Mouse (Mus musculus) liver, embryonic 16.5 days (tissue): ENCODE results near the gene Sept14. TPM values are rescaled to one million over a fixed set of nuclear protein-coding genes. Genes with fewer than 3 reads are reported as not detected.

Source experiments
- ATAC-seq: fragments of 200-750 bp; cut with Nextera tagmentation; 2 replicates; pipeline ENCODE4 v1.8.0; 2017; ENCODE audit warnings: low read depth, mild to moderate bottlenecking, moderate number of reproducible peaks, moderate library complexity
- H3K27ac ChIP-seq: fragments of 300-500 bp; sonication (generic); 2 replicates; pipeline ENCODE4 v1.5.1; 2014; ENCODE audit warnings: mild to moderate bottlenecking, low read length
- H3K27me3 ChIP-seq: fragments of 300-500 bp; sonication (generic); 2 replicates; pipeline ENCODE4 v1.6.1; 2014; ENCODE audit warnings: low read depth, low read length, mixed read lengths; ENCODE audit not compliant: control insufficient read depth, insufficient read depth
- H3K36me3 ChIP-seq: fragments of 300-500 bp; sonication (generic); 2 replicates; pipeline ENCODE4 v1.6.1; 2014; ENCODE audit warnings: mild to moderate bottlenecking; ENCODE audit not compliant: control insufficient read depth, insufficient read depth
- H3K4me1 ChIP-seq: fragments of 300-500 bp; sonication (generic); 2 replicates; pipeline ENCODE4 v1.6.1; 2014; ENCODE audit warnings: low read depth, low read length, mixed read lengths; ENCODE audit not compliant: control insufficient read depth
- H3K4me2 ChIP-seq: fragments of 300-500 bp; sonication (generic); 2 replicates; pipeline ENCODE4 v1.6.1; 2014; ENCODE audit warnings: low read depth, low read length, mixed read lengths
- H3K4me3 ChIP-seq: fragments of 300-500 bp; sonication (generic); 2 replicates; pipeline ENCODE4 v1.5.1; 2014; ENCODE audit warnings: low read depth, mild to moderate bottlenecking, low read length
- H3K9ac ChIP-seq: fragments of 300-500 bp; sonication (generic); 2 replicates; pipeline ENCODE4 v1.6.1; 2014; ENCODE audit warnings: low read depth, low read length
- H3K9me3 ChIP-seq: fragments of 300-500 bp; sonication (generic); replicated peaks from 2 replicates; pipeline ENCODE4 v1.6.1; 2016; ENCODE audit warnings: low read length; ENCODE audit not compliant: control insufficient read depth
- WGBS: fragments of 180-500 bp; shearing (Covaris S2); extraction: QIAGEN DNeasy Blood & Tissue Kit; methylation state at CpG from one replicate; pipeline ENCODE4 v1.1.7; 2014; ENCODE audit not compliant: insufficient replicate concordance; 5-methylcytosine and 5-hydroxymethylcytosine counted together
- polyA plus RNA-seq: library from polyadenylated mRNA; unstranded; fragments of >200 nt; fragmentation: Nextera tagmentation; extraction: Ambion mirVana; gene quantifications from 2 replicates; pipeline ENCODE4 v1.2.1, GENCODE M21; 2015

The Sept14 gene
- polyA plus RNA-seq, 1 experiment from 2014 or later = not detected

DNA sequence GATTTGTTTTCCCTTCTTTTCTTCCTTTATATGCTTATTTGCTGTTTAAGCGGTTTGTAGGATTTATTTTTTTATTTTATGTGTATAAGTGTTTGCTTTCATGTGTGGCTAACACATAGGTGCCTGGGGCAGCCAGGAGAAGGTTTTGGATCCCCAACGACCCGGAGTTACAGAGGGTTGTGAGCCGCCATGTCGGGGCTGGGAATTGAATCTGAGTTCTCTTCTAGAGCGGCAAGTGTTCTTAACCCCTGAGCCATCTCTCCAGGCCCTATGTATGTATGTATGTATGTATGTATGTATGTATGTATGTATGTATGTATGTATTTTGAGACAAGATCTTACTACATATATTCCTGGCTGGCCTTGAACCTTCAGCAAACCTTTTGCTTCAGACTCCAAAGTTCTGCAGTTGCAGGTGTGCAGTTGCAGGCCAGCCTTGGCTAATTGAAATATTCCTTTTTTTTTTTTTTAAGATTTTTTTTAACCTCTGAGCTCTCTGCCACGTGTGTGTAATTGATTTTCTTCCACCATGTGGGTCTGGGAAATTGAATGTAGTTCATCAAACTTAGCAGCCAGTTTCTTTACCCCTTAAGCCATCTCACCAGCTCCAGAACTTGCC, 17.6 kb upstream of the Sept14 start:
- ATAC-seq = no peak

DNA sequence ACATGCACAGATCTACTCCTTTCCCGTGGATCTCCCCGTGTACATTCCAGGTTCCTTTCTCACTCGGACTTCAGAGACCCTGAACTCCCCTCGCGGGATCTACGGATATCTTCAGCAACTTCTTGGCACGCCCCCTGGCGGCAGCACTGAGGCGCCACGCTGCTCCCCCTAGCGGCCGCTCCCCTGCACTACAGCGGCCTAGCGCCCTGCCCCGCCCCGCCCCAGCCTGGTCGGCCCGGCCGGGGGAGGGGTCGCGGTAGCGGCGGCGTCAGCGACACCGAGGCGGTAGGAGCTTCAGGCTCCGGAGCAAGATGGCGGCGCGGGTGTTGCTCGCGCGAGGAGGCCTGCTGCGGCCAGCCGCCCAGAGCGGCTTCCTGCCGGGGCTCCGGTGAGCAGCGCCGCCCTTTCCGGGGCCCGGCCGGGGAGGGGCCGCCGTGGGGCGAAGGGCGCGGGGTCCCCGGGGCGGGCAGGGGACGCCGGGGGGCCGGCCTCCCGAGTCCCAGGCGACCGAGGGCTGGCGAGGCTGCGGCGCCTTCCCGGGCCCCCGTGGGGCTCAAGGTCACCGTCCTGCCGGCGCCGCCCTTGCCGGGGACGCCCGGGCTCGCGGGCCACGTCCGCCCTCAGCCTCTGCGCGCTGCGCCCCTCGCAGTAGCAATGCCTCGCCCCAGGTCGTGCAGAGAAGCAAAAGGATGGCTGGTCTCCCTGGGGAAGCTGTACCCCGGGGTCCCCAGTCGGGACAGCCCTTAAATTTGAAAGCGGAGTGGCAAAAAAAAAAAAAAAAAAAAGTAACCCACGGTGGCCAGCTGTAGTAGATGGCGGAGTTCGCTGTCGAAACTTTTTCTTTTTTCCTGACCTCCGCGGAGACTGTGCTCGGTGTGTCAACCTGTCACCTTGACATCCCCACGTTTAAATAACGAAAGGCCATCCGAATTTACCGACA, 16.8 kb upstream of the Sept14 start, which contains the start of gene Nipsnap2:
TSS of gene Nipsnap2 (plus strand) at position 230 of the 940 bp plus-strand sequence.
- Histone ChIP-seq H3K36me3 (peaks cover 1% of the 10 kb centered on the region; the same call in 1 of the 2 replicates), H3K4me1 (peaks cover 35% of the 10 kb centered on the region)

More for the DNA sequence above, 17.6 kb upstream of the Sept14 start:
- no peaks in the 10 kb centered on the region for H3K27me3 ChIP-seq
- H3K9ac ChIP-seq = peak overlapping the region; percentile 92
- no peaks in the 10 kb centered on the region for H3K36me3 ChIP-seq
- 19% methylated on average over 7 of the region's 7 CpGs for WGBS
- H3K4me3 ChIP-seq = peak overlapping the region; percentile 87
- peak overlapping the region; percentile 93 for H3K27ac ChIP-seq
- peak overlapping the region; percentile 77 for H3K4me2 ChIP-seq
- no peaks in the 10 kb centered on the region for H3K9me3 ChIP-seq
- peaks cover 43% of the 10 kb centered on the region for H3K4me1 ChIP-seq

DNA sequence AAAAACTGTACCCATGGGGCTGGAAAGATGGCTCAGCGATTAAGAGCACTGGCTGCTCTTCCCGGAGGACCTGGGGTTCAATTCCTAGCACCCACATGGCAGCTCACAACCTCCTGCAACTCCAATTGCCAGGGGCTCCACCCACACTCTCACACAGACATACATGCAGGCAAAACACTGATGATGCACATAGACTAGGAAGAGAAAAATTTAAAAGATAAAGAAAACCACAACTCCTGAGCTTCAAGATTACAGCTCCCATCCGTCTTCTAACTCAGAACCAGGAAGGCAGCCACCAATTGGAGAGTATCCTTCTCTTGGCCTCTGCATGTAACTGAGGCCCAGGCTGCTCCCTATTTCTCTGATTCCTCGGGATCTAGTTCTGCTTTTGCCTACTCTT, 16.0 kb upstream of the Sept14 start:
- peaks cover 9% of the 10 kb centered on the region for H3K36me3 ChIP-seq
- peak overlapping the region; percentile 77 for H3K4me2 ChIP-seq
- WGBS = 20% methylated on average over 4 of the region's 4 CpGs
- peak overlapping the region; percentile 92 for H3K9ac ChIP-seq
- H3K9me3 ChIP-seq = no peaks in the 10 kb centered on the region
- ATAC-seq = peak; percentile 14
- H3K4me3 ChIP-seq = peak overlapping the region; percentile 87
- H3K27me3 ChIP-seq = no peaks in the 10 kb centered on the region
- peaks cover 27% of the 10 kb centered on the region for H3K4me1 ChIP-seq
- H3K27ac ChIP-seq = peak overlapping the region; percentile 93

More for the DNA sequence above, 16.8 kb upstream of the Sept14 start, which contains the start of gene Nipsnap2:
- H3K27ac ChIP-seq = peak within 1 kb of the TSS; percentile 93
- ATAC-seq = peak; percentile 86
- peak within 1 kb of the TSS; percentile 92 for H3K9ac ChIP-seq
- under 1% methylated on average over 78 of the region's 93 CpGs for WGBS
- H3K4me2 ChIP-seq = peak within 1 kb of the TSS; percentile 77
- H3K9me3 ChIP-seq = no peaks in the 10 kb centered on the region
- H3K27me3 ChIP-seq = no peaks in the 10 kb centered on the region
- H3K4me3 ChIP-seq = peak within 1 kb of the TSS; percentile 87

DNA sequence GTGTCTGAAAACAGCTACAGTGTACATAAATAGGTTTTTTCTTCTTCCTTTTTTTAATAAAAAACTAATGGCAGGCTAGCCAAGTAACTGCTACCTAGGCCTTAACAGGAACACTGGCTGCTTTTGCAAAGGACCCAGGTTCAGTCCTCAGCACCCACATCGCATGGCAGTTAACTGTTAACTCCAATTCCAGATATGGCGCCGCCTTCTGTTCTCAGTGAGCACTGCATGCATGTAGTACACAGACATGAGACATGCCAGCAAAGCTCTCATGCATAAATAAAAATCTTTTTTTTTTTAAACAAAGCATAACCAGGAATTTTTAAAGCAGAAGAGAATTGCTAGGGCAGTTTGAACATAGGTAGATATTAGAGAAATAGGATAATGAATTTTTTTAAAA, 11.9 kb upstream of the Sept14 start:
- H3K9me3 ChIP-seq = no peaks in the 10 kb centered on the region
- no peak for ATAC-seq
- 72% methylated on average over 3 of the region's 3 CpGs for WGBS
- H3K27me3 ChIP-seq = no peaks in the 10 kb centered on the region
- no peak overlapping the region for H3K9ac ChIP-seq
- no peak overlapping the region for H3K27ac ChIP-seq
- no peak overlapping the region for H3K4me2 ChIP-seq
- H3K4me3 ChIP-seq = no peak overlapping the region
- peaks cover 13% of the 10 kb centered on the region for H3K4me1 ChIP-seq
- H3K36me3 ChIP-seq = peaks cover 27% of the 10 kb centered on the region

DNA sequence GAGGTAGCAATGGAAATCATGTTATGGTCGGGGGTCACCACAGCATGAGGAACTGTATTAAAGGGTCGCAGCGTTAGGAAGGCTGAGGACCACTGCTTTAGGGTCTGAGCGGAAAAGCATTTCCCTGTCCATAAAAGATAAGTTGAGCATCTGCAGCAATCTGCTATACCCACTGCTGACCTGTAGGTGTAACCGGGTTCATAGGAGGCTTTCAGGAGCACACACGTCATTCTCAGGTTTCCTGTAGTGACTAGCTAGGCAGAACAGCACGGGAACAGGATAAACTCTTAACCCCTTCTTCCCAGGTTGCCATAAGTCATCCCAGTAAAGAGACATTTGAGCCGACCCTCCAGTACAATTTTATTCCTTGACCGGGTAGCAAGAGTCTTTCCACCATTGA, 8.7 kb upstream of the Sept14 start:
- Histone ChIP-seq H3K4me2 (no peak overlapping the region), H3K36me3 (peaks cover 27% of the 10 kb centered on the region), H3K9ac (no peak overlapping the region), H3K27me3 (no peaks in the 10 kb centered on the region), H3K27ac (no peak overlapping the region), H3K9me3 (no peaks in the 10 kb centered on the region), H3K4me1 (peaks cover 4% of the 10 kb centered on the region), H3K4me3 (no peak overlapping the region)
- ATAC-seq = no peak
- 73% methylated on average over 9 of the region's 9 CpGs for WGBS

DNA sequence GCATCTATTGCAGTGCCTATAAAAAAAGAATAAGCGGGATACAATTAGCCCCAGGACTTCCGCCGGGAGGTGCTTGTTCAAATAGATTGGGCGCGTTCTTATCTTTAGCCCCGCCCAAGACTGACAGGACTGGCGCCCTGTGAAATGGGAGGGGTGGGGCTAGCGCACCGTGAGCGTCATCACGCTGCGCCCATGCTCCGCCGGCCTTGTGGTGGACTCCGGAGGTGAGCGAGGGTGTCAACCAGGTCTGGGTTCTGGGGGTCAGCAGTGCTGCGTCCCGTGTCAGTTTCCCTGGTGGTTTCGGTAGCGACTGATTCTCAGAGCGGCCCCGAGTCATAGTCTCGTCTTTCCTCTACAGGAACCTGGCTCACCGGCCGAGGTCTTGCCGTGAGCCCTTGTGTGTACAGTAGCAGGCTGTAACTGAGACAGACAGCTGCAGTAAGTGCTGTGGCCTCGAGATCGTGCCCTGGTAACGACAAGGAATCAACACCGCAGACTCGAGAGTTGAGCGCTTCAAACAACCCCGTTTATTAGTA, 7.1 kb upstream of the Sept14 start, which contains the start of gene Mrps17:
TSS of gene Mrps17 (plus strand) at position 172 of the 536 bp plus-strand sequence.
- peaks cover 27% of the 10 kb centered on the region for H3K36me3 ChIP-seq
- peak; percentile 99 for ATAC-seq
- H3K9ac ChIP-seq = peak within 1 kb of the TSS; percentile 82
- peak within 1 kb of the TSS; percentile 75 for H3K4me2 ChIP-seq
- H3K9me3 ChIP-seq = no peaks in the 10 kb centered on the region
- H3K4me1 ChIP-seq = peaks cover 4% of the 10 kb centered on the region
- H3K4me3 ChIP-seq = peak within 1 kb of the TSS; percentile 79
- H3K27me3 ChIP-seq = no peaks in the 10 kb centered on the region
- WGBS = under 1% methylated on average over 33 of the region's 33 CpGs
- peak within 1 kb of the TSS; percentile 68 for H3K27ac ChIP-seq

DNA sequence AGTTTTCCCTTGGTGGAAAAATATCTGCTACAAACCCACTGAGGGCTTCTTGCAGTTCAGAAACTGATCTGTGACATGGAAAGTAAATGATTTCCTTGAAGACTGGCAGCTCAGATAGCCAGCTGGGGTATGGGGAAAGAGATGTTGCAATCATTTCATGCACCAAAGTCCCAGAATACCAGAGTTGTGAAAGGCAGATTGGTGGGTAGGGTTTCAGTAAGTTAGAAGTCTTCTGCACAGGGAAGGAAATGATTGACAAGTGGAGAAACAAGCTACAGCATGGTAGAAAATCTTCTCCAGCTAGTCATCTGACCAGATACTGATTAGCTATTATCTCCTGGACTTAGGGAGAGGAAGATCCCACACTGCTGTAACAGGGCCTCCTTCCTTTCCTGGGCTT, 4.9 kb downstream of the Sept14 start:
- H3K4me2 ChIP-seq = no peak overlapping the region

DNA sequence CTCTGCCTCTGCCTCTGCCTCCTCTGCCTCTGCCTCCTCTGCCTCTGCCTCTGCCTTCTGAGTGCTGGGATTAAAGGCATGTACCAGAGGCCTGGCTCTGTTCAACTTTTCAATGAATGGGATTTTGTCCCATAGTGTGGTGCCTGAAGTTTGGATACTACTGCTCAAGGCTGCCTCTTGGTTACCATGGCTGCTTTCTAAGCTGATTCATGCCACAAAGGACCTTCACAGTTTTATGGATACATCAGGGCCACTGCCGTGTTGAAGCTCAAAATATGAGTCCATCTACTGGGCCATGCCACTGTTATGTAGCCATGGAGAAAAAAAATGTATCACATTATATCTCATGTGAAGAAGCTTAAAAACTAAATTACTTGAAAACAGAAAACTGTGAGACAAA, 6.6 kb downstream of the Sept14 start:
- WGBS = 60% methylated on average over 1 of the region's 1 CpGs
- no peak for ATAC-seq
- no peaks in the 10 kb centered on the region for H3K4me1 ChIP-seq

More for the DNA sequence above, 4.9 kb downstream of the Sept14 start:
- peaks cover 5% of the 10 kb centered on the region; the same call in 1 of the 2 replicates for H3K27me3 ChIP-seq
- peak; percentile 50 for ATAC-seq
- H3K4me1 ChIP-seq = no peaks in the 10 kb centered on the region
- no peak overlapping the region for H3K9ac ChIP-seq
- no peak overlapping the region for H3K27ac ChIP-seq
- no peak overlapping the region for H3K4me3 ChIP-seq
- no peaks in the 10 kb centered on the region for H3K36me3 ChIP-seq
- no peaks in the 10 kb centered on the region for H3K9me3 ChIP-seq

More for the DNA sequence above, 6.6 kb downstream of the Sept14 start:
- H3K4me2 ChIP-seq = no peak overlapping the region
- no peaks in the 10 kb centered on the region for H3K36me3 ChIP-seq
- no peak overlapping the region for H3K9ac ChIP-seq
- H3K27ac ChIP-seq = no peak overlapping the region
- no peaks in the 10 kb centered on the region for H3K9me3 ChIP-seq
- H3K27me3 ChIP-seq = peaks cover 5% of the 10 kb centered on the region; the same call in 1 of the 2 replicates
- no peak overlapping the region for H3K4me3 ChIP-seq
